In the genomic region with DNA sequence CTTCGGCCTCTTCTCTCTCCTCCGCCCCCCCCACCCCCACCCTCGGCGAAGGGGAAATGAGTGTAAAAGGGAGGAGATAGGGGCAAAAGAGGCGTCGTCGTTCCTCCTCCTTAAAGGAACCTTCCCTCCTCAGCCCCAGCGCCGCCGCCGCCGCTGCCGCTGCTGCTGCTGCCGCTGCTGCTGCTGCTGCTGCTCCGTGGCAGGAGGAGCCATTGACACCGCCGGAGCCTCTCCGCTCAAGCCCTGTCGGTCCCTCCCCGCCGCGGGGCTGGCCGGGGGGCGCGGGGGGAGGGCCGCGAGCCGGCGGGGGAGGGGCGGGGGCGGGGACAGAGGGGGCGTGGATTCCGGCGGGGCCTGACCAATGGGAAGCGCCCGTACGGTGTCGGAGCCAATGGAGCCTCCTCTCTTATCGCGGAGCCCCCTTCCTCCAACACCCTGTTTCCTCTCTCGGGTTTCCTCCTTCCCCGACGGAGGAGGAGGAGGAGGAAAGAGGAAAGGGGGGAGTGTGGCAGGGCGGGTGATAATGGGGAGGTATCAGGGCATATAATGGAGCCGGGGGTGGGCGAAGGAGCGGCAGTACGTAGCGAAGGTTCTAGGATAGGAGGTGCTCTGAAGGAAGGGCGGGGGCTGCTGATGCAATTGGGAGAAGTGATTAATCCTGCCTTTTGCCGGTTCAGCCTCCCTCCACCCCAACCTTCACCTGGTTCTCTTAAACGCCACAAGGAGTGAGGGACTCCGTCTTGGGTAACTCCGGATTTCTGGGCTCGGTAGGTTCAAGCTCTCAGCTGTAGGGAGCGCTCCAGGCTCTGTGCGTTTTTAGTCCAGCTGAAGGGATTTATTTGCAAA, we compare ENCODE assay signal across 7 mouse cellular contexts. TPM values are rescaled to one million over a fixed set of nuclear protein-coding genes. Genes with fewer than 3 reads are reported as not detected.
DNase-seq lines count a peak whose midpoint lies in the region; ATAC-seq and TF ChIP-seq lines count a peak whose summit lies in the region.

No protein-coding gene starts in this region.

- peak overlapping the region; percentile 99 for H3K4me3 ChIP-seq in embryonic facial prominence, embryonic 10.5 days
- peak overlapping the region; percentile 72 for H3K4me3 ChIP-seq in intestine, postnatal 0 days (ENCODE audit: low read depth, low read length)
- peak overlapping the region; percentile 99 for H3K4me3 ChIP-seq in midbrain, embryonic 12.5 days
- H3K4me3 ChIP-seq in small intestine, adult 2 months (ENCODE audit: low read depth, low read length): peak overlapping the region; percentile 98

- peak; percentile 94 for DNase-seq in adrenal gland, postnatal 10 days
- DNase-seq in embryonic facial prominence, embryonic 10.5 days (ENCODE audit: low spot score): peak; percentile 98
- peak; percentile 69 for DNase-seq in gonadal fat pad, adult 2 months (ENCODE audit: low read depth)
- peak; percentile 93 for DNase-seq in left cerebral cortex, postnatal 4 days

- TF ChIP-seq CTCF in intestine, postnatal 0 days (IDR thresholded peaks at IDR 0.05; ENCODE audit: low read depth): peak; percentile 78
- peak; percentile 51; the same call in 1 of the 2 replicates for TF ChIP-seq CTCF in small intestine, adult 2 months (IDR thresholded peaks at IDR 0.05; ENCODE audit: extremely low read depth, insufficient read length, insufficient replicate concordance, low read depth, low read length)

- under 1% methylated on average over 55 of the region's 57 CpGs for WGBS in embryonic facial prominence, embryonic 10.5 days
- WGBS in intestine, postnatal 0 days: under 1% methylated on average over 40 of the region's 57 CpGs
- WGBS in midbrain, embryonic 12.5 days: under 1% methylated on average over 20 of the region's 57 CpGs
- WGBS in small intestine, adult 2 months: 1% methylated on average over 47 of the region's 57 CpGs

- H3K36me3 ChIP-seq in embryonic facial prominence, embryonic 10.5 days (replicated peaks): no peaks in the 10 kb centered on the region
- H3K36me3 ChIP-seq in intestine, postnatal 0 days (ENCODE audit: control insufficient read depth, insufficient read depth): no peaks in the 10 kb centered on the region
- no peaks in the 10 kb centered on the region for H3K36me3 ChIP-seq in midbrain, embryonic 12.5 days
- no peaks in the 10 kb centered on the region for H3K36me3 ChIP-seq in small intestine, adult 2 months (ENCODE audit: control insufficient read depth, insufficient read depth, low read length)

- H3K4me1 ChIP-seq in embryonic facial prominence, embryonic 10.5 days: peaks cover 17% of the 10 kb centered on the region
- no peaks in the 10 kb centered on the region for H3K4me1 ChIP-seq in intestine, postnatal 0 days (replicated peaks; ENCODE audit: control insufficient read depth, insufficient read depth, low read length)
- H3K4me1 ChIP-seq in midbrain, embryonic 12.5 days: peaks cover 11% of the 10 kb centered on the region
- H3K4me1 ChIP-seq in small intestine, adult 2 months (ENCODE audit: control insufficient read depth, insufficient read depth, insufficient read length, low read length): 0 out of 2 replicates have a peak, but pooled peaks cover 2% of the 10 kb centered on the region

- peak overlapping the region; percentile 80 for H3K4me2 ChIP-seq in intestine, postnatal 0 days (replicated peaks; ENCODE audit: low read depth)
- H3K4me2 ChIP-seq in midbrain, embryonic 12.5 days (replicated peaks): peak overlapping the region; percentile 55

- H3K9ac ChIP-seq in intestine, postnatal 0 days (ENCODE audit: low read depth, low read length): peak overlapping the region; percentile 99
- peak overlapping the region; percentile 100 for H3K9ac ChIP-seq in midbrain, embryonic 12.5 days (replicated peaks)

- H3K9me3 ChIP-seq in embryonic facial prominence, embryonic 10.5 days: no peaks in the 10 kb centered on the region
- H3K9me3 ChIP-seq in intestine, postnatal 0 days (ENCODE audit: control insufficient read depth): no peaks in the 10 kb centered on the region
- no peaks in the 10 kb centered on the region for H3K9me3 ChIP-seq in midbrain, embryonic 12.5 days

- no peaks in the 10 kb centered on the region for H3K27me3 ChIP-seq in embryonic facial prominence, embryonic 10.5 days (replicated peaks; ENCODE audit: low read depth, poor library complexity, severe bottlenecking)
- H3K27me3 ChIP-seq in intestine, postnatal 0 days (replicated peaks; ENCODE audit: control insufficient read depth, insufficient read depth, low read length): no peaks in the 10 kb centered on the region
- no peaks in the 10 kb centered on the region for H3K27me3 ChIP-seq in midbrain, embryonic 12.5 days
- no peaks in the 10 kb centered on the region for H3K27me3 ChIP-seq in small intestine, adult 2 months (ENCODE audit: control insufficient read depth, insufficient read depth, low read length)

- peak overlapping the region; percentile 100 for H3K27ac ChIP-seq in embryonic facial prominence, embryonic 10.5 days (replicated peaks)
- peak overlapping the region; percentile 100 for H3K27ac ChIP-seq in intestine, postnatal 0 days (ENCODE audit: low read depth, low read length)
- peak overlapping the region; percentile 100 for H3K27ac ChIP-seq in midbrain, embryonic 12.5 days (replicated peaks)
- peak overlapping the region; percentile 75 for H3K27ac ChIP-seq in small intestine, adult 2 months (ENCODE audit: insufficient read depth, low read depth, low read length)

- peak; percentile 85 for TF ChIP-seq POLR2A in small intestine, adult 2 months (IDR thresholded peaks at IDR 0.05; ENCODE audit: low read depth, low read length)

- peak; percentile 96 for ATAC-seq in intestine, postnatal 0 days
- ATAC-seq in midbrain, embryonic 12.5 days (ENCODE audit: low FRiP score, low read depth): peak; percentile 98

- intact Hi-C loops in left cerebral cortex, postnatal 4 days (cut with DNase I): loop anchor here (5.0 kb wide), 2 partner anchors 186 to 446 kb away; no protein-coding TSS in a partner anchor

RNA-seq across cellular contexts. Expression of gene Fbxo11, which starts 0.9 kb away (rescaled TPM):
- 10 to 100 TPM; 52.9 to 63.0 TPM for total RNA-seq in adrenal gland, postnatal 10 days (2021)
- 16.7 and 17.5 TPM in 2 replicates for polyA plus RNA-seq in embryonic facial prominence, embryonic 10.5 days (2016; fragmentation: Nextera tagmentation; extraction: Ambion mirVana)
- polyA plus RNA-seq in gonadal fat pad, adult 2 months (2012; rRNA removed): 16.2 and 24.4 TPM in 2 replicates
- 8.5 and 9.3 TPM in 2 replicates for polyA plus RNA-seq in intestine, postnatal 0 days (2015; fragmentation: Nextera tagmentation; extraction: Ambion mirVana)
- total RNA-seq in left cerebral cortex, postnatal 4 days (2021): 100 to 1,000 TPM; 128 to 142 TPM
- polyA plus RNA-seq in midbrain, embryonic 12.5 days (2016; fragmentation: Nextera tagmentation; extraction: Ambion mirVana): 33.0 and 35.0 TPM in 2 replicates
- 4.2 and 14.4 TPM in 2 replicates for polyA plus RNA-seq in small intestine, adult 2 months (2012; rRNA removed)

Comparison
In these comparisons a context has a peak if more than half of its experiments do, and no peak if none do; other contexts are left out.
1. Peak in every context shown above with its lines: DNase-seq, ATAC-seq, H3K4me3 ChIP-seq and H3K27ac ChIP-seq.